Mouse (Mus musculus) hindbrain, postnatal 0 days (tissue): ENCODE results near the gene Lman2l. TPM values are rescaled to one million over a fixed set of nuclear protein-coding genes. Genes with fewer than 3 reads are reported as not detected.

Experiments
- ATAC-seq: fragments of 200-750 bp; cut with Nextera tagmentation; 2 replicates; pipeline ENCODE4 v1.8.0; 2017; ENCODE audit warnings: mild to moderate bottlenecking, moderate TSS enrichment, moderate library complexity
- DNase-seq: peaks from one replicate; pipeline ENCODE4 v3.0.0-alpha.2; 2015; ENCODE audit warnings: low spot score
- H3K27ac ChIP-seq: fragments of 300-500 bp; sonication (generic); 2 replicates; pipeline ENCODE4 v1.5.1; 2014; ENCODE audit warnings: mild to moderate bottlenecking
- H3K27me3 ChIP-seq: fragments of 300-500 bp; sonication (generic); 2 replicates; pipeline ENCODE4 v1.6.1; 2014; ENCODE audit warnings: low read length, mixed read lengths; ENCODE audit not compliant: insufficient read depth
- H3K36me3 ChIP-seq: fragments of 300-500 bp; sonication (generic); 2 replicates; pipeline ENCODE4 v1.6.1; 2014; ENCODE audit warnings: low read length, mixed read lengths; ENCODE audit not compliant: insufficient read depth
- H3K4me1 ChIP-seq: fragments of 300-500 bp; sonication (generic); 2 replicates; pipeline ENCODE4 v1.6.1; 2014; ENCODE audit warnings: antibody characterized with exemption, low read length, mixed read lengths; ENCODE audit not compliant: insufficient read depth
- H3K4me2 ChIP-seq: fragments of 300-500 bp; sonication (generic); 2 replicates; pipeline ENCODE4 v1.6.1; 2014; ENCODE audit warnings: low read depth, mild to moderate bottlenecking, low read length, moderate library complexity, mixed read lengths
- H3K4me3 ChIP-seq: fragments of 300-500 bp; sonication (generic); 2 replicates; pipeline ENCODE4 v1.5.1; 2014; ENCODE audit warnings: low read length
- H3K9ac ChIP-seq: fragments of 300-500 bp; sonication (generic); replicated peaks from 2 replicates; pipeline ENCODE4 v1.6.1; 2014; ENCODE audit warnings: mild to moderate bottlenecking, low read length, moderate library complexity, mixed read lengths
- H3K9me3 ChIP-seq: fragments of 300-500 bp; sonication (generic); 2 replicates; pipeline ENCODE4 v1.6.1; 2016; ENCODE audit warnings: low read length, mixed read lengths
- CTCF ChIP-seq: IDR thresholded peaks from 2 replicates; pipeline ENCODE4 v1.5.1; 2016; ENCODE audit warnings: antibody characterized with exemption, control low read depth, low read depth
- WGBS: fragments of 180-500 bp; shearing (Covaris S2); extraction: QIAGEN DNeasy Blood & Tissue Kit; methylation state at CpG from one replicate; pipeline ENCODE4 v1.1.7; 2014; 5-methylcytosine and 5-hydroxymethylcytosine counted together
- polyA plus RNA-seq: library from polyadenylated mRNA; unstranded; fragments of >200 nt; fragmentation: Nextera tagmentation; extraction: Ambion mirVana; gene quantifications from 2 replicates; pipeline ENCODE4 v1.2.1, GENCODE M21; 2015
- total RNA-seq: library from RNA; depleted of rRNA; stranded (reverse); fragments of >200 nt; gene quantifications from 2 replicates; pipeline ENCODE4 v1.2.3, GENCODE M21; 2014

Lman2l gene
- total and polyA plus RNA-seq, 2 experiments from 2014 or later: 21.6 to 42.6 TPM

DNA sequence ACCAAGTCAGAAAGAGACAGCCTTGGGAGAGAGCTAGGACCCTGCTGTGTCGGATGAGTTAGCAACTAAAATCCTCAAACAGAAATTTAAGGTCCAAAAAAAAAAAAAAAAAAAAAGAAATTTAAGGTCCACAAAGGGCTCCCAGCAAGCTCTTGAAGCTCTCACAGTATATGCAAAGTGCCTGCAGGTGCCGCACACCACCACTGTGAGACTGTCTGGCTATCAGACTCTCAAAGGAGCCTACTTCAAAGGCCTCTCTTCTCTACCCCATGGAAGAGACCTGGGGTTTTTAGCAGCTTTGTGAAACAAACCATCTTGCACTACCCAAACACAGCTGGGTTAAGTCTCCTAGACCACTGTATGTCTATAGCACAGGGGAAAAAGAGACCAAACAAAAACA lies 15.6 kb downstream of the Lman2l start:
- Histone ChIP-seq H3K4me1 (no peaks in the 10 kb centered on the region), H3K27ac (no peak overlapping the region), H3K4me2 (no peak overlapping the region), H3K4me3 (no peak overlapping the region), H3K27me3 (no peaks in the 10 kb centered on the region), H3K36me3 (peaks cover 65% of the 10 kb centered on the region), H3K9ac (no peak overlapping the region), H3K9me3 (no peaks in the 10 kb centered on the region)
- DNase-seq (no peak), ATAC-seq (no peak)
- no peak for TF ChIP-seq CTCF
- 88% methylated on average over 2 of the region's 2 CpGs for WGBS

DNA sequence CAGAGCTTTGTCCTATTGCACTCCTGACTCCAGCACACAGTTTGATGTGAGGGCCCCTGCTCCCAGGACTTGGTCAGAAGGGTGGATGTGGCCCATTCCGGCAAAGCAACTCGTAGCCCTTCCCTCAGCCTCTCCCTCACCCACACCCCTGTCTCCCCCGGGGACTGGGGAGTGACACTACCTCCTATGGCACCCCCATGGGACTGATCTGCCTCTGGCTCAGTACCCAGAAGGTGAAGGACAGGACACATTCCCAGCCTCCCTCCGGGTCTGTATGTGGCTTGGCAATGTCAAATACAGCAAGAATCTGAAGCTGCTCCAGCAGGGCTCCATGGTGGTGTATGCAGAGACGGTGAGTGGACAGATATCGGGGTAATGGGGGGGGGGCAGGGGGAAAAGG lies 40.5 kb downstream of the Lman2l start:
- Histone ChIP-seq H3K27me3 (no peaks in the 10 kb centered on the region), H3K36me3 (no peaks in the 10 kb centered on the region), H3K4me3 (no peak overlapping the region), H3K4me1 (peaks cover 7% of the 10 kb centered on the region; the same call in 1 of the 2 replicates), H3K9me3 (no peaks in the 10 kb centered on the region), H3K27ac (no peak overlapping the region), H3K4me2 (no peak overlapping the region), H3K9ac (no peak overlapping the region)
- no peak for TF ChIP-seq CTCF
- DNase-seq (no peak), ATAC-seq (no peak)
- WGBS: 80% methylated on average over 6 of the region's 6 CpGs

DNA sequence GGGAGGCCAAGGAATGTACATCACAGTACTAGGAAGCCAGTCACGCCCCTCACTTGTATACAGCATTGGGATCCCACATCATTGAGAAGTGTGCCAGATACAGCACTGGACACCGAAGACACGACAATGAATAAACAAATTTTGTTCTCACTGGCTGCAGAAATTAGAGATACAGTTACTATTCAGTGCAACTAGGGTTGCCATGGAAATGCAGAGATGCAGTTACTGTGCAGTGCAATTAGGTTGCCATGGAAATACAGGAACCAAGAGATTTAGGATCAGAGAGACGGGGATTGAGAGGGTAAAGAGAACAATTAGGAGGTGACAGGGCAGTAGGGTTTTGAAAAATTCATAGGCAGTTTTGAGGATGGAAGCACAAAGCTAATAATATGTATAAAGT lies 43.6 kb downstream of the Lman2l start:
- DNase-seq: peak; percentile 73

DNA sequence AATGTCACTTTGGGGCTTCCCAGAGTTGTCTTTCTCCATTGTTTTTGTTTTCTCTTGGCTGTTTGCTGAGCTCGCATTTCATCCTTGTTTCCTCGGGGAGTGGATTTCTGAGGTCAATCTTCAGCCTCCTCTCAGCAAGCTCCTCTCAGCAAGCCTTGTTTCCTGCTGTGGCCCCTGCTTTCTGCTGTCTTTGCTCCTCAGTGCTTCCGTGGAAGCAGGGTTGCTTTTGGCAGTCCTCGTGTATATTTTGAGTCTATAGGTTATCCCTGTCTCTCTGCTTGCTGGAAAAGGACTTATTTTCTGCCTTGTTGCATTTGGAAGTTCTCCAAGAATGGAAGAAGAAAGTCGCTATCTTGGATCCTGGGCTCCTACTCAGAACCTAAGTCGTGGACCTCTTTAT lies 48.0 kb downstream of the Lman2l start:
- H3K9me3 ChIP-seq: no peaks in the 10 kb centered on the region
- H3K36me3 ChIP-seq: no peaks in the 10 kb centered on the region
- no peak overlapping the region for H3K9ac ChIP-seq
- no peak overlapping the region for H3K4me3 ChIP-seq
- WGBS: 21% methylated on average over 6 of the region's 6 CpGs
- H3K27ac ChIP-seq: no peak overlapping the region
- no peak for ATAC-seq
- H3K4me2 ChIP-seq: no peak overlapping the region
- peaks cover 7% of the 10 kb centered on the region; the same call in 1 of the 2 replicates for H3K4me1 ChIP-seq
- no peak for DNase-seq
- no peaks in the 10 kb centered on the region for H3K27me3 ChIP-seq
- TF ChIP-seq CTCF: no peak

More for the DNA sequence above, 43.6 kb downstream of the Lman2l start:
- Histone ChIP-seq H3K4me3 (no peak overlapping the region), H3K4me1 (peaks cover 7% of the 10 kb centered on the region; the same call in 1 of the 2 replicates), H3K4me2 (no peak overlapping the region), H3K36me3 (no peaks in the 10 kb centered on the region), H3K27ac (peak overlapping the region; percentile 60; the same call in 1 of the 2 replicates), H3K9ac (no peak overlapping the region), H3K9me3 (no peaks in the 10 kb centered on the region), H3K27me3 (no peaks in the 10 kb centered on the region)
- WGBS: 32% methylated on average over 4 of the region's 4 CpGs
- peak; percentile 84 for ATAC-seq
- no peak for TF ChIP-seq CTCF

DNA sequence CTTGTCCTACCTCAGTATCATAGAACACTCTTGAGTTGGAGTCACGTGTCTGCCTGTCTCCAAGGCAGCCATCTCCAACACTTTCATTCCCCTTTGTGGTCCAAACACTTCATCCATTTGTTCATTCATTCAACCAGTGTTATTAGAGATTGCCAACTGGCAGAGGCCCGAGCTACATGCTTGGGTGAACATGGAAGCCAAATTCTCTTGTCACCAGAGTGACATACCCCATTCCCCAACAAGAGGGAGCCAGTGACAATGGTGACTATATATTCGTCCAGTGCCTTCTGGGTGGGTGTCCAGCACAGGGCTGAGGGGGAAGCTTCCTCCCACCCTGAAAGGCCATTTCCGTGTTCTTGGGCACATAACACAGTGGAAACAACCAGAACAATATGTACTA lies 65.5 kb downstream of the Lman2l start:
- Histone ChIP-seq H3K4me3 (no peak overlapping the region), H3K9ac (no peak overlapping the region), H3K36me3 (no peaks in the 10 kb centered on the region), H3K9me3 (no peaks in the 10 kb centered on the region), H3K4me1 (no peaks in the 10 kb centered on the region), H3K27ac (no peak overlapping the region), H3K4me2 (no peak overlapping the region), H3K27me3 (no peaks in the 10 kb centered on the region)
- ATAC-seq: peak; percentile 90
- peak; percentile 44 for TF ChIP-seq CTCF
- WGBS: 58% methylated on average over 4 of the region's 4 CpGs
- DNase-seq: peak; percentile 68

DNA sequence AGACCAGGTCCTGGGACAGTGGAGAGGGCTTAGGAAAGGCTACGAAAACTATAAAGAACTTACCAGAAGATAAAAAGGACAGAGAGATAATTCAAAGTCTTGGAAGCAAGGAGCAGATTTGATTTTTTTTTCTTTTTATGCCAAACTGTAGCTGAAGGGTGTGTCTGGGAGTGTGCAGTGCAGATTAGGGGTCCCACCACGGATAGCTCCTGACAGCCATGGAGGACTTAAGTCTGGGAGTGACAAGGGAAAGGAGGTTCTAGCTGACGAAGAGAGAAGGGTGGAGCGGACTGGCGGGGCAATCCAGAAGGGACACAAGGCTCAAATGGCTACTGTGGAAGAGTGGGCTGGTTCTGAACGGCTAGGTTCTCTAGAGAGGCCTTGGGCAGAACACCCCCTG lies 66.2 kb downstream of the Lman2l start:
- no peak overlapping the region for H3K4me2 ChIP-seq
- H3K27me3 ChIP-seq: no peaks in the 10 kb centered on the region
- no peak overlapping the region for H3K9ac ChIP-seq
- H3K36me3 ChIP-seq: no peaks in the 10 kb centered on the region
- no peak for ATAC-seq
- TF ChIP-seq CTCF: no peak
- no peak overlapping the region for H3K27ac ChIP-seq
- H3K9me3 ChIP-seq: no peaks in the 10 kb centered on the region
- no peak for DNase-seq
- WGBS: 79% methylated on average over 6 of the region's 6 CpGs
- no peaks in the 10 kb centered on the region for H3K4me1 ChIP-seq
- no peak overlapping the region for H3K4me3 ChIP-seq

DNA sequence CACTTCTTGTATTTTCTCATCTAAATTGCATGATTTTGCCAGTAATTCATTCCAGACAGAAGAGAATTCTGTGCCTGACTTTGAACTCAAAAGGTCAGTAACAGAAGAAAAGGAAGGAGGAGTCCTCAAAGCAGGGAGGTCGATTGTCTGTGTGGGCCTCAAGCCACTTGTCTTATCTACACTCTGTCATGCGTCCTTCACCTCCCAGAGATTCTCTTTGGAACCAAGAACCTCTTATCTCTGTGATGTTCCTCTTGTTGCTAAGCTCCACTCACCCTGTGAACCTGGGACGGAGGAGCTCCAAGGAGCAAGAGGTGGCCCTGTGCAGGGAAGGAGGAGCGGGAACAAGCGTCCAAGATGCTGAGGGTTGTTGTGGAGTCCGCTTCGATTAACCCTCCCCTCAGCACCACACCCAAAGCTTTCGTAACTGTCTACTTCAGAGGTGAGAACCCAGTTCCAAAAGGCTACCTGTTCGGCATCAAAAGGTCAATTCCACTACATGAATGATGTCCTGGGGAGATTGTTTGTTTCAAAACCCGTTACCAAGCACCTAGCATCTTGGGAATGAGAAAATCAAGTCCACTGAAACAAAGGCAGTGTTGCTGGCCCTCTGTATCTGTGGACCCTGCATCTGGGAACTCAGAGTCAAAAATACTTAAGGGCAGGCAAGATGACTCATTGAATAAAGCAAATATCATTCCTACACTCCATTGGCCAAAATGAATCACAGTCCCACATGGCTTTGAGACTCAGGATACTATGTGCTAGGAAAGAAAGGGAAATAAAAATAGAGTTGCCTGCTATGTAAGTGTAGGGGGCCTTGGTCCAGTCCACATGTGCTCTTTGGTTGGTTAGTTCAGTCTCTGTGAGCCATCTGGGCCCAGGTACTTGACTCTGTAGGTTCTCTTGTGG lies 72.9 kb downstream of the Lman2l start, which contains the start of gene Fer1l5:
Gene Fer1l5 (plus strand): TSS at position 358 of the 912 bp plus-strand sequence.
- WGBS: 82% methylated on average over 10 of the region's 10 CpGs
- DNase-seq (no peak), ATAC-seq (no peak)
- Histone ChIP-seq H3K9ac (no peak within 1 kb of the TSS), H3K27ac (no peak within 1 kb of the TSS), H3K4me3 (no peak within 1 kb of the TSS), H3K9me3 (no peaks in the 10 kb centered on the region), H3K27me3 (no peaks in the 10 kb centered on the region), H3K36me3 (no peaks in the 10 kb centered on the region), H3K4me1 (peaks cover 6% of the 10 kb centered on the region; the same call in 1 of the 2 replicates), H3K4me2 (no peak within 1 kb of the TSS)
- TF ChIP-seq CTCF: no peak
